Mouse (Mus musculus) right cerebral cortex, postnatal 25 days (tissue): ENCODE results near the gene Map3k11.

Experiments
- DNase-seq: peaks from one replicate; pipeline ENCODE4 v3.0.0; 2022

Map3k11 gene

DNA sequence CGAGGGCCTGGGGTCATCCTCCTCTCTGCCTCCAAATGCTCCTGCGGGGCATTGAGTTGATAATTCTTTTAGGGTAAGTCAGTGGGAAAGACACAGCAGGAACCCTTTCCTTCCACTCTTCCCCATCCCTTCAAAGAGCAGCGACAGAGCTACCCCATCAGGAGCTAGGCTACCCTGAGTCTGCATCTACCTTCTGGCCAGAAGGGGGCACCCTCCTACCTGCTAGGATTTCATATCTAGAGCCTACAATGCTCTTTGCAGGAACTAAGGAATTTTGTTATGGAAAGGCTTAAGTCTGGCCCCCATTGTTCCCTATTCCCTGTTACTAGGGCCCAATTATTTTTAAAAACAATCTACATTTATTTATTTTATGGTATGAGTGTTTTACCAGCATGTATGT is 22.7 kb downstream of the Map3k11 start:
- no peak for DNase-seq

GRCm38 (mm10) chr19:5711907-5712460 is 23.4 kb downstream of the Map3k11 start:
- DNase-seq = no peak

GRCm38 (mm10) chr19:5713255-5713654 is 24.7 kb downstream of the Map3k11 start:
- no peak for DNase-seq

- DNase-seq = no peak
Observed at GRCm38 (mm10) chr19:5713730-5714129, 25.2 kb downstream of the Map3k11 start.

DNA sequence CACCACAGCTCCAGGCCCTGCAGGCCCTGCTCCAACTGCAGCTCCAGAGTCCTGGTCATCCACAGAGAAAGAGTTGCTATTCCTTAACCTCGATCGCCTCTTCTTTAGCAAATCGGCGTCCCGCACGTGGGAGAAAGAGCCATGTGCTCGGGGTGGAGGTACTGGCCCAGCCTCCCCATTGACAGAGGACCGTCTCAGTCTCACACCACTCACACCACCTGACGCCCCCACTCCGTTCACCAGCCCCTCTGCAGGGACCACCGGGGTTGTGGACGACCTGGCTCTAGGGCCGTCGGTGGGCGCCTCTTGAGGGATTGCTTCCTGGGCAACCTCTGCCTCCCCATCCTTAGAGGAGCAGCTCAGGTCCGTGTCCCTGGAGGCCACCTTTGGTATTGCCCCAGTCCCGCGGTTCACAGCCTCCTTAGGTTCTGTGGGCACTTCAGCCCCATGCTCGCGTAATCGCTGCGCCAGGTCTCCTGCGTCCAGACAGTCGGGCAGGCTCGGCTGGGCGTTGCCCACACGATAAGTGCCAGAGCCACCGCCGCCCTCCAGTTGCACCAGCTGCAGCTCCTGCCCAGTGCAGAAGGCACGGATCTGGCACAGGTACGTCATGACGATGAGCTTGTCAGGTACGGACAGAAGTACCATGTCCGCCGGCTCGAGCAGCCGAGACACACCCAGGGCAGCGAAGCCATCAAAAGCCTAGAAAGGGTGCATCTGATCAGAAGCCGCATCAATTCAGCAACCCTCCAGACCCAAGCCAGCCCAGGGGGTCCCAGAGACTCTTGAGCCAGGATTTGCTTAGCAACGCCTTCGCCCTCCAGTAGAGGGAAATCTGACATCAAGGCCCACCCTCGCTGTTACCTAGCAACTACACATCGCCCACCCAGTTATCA is 27.5 kb downstream of the Map3k11 start:
- peak; percentile 60 for DNase-seq

DNA sequence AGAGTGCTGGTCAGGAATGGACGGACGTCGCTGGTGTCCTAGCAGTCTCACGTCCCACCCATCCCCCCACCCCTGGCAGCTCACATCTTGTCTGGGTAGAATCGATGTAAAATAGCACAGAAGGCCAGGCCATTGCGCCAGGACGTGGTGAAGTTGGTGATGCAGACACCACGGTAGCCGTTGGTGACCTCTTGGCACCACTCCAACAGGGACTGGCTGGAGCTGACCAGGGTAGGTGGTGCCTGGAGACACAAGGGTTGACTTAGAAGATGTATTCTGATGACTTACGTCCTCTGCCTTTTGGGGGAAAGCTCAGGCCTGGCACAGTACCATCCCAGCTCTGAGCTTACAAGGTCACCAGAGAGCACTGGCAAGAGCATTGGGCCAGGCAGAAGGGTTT is 28.4 kb downstream of the Map3k11 start:
- no peak for DNase-seq

DNA sequence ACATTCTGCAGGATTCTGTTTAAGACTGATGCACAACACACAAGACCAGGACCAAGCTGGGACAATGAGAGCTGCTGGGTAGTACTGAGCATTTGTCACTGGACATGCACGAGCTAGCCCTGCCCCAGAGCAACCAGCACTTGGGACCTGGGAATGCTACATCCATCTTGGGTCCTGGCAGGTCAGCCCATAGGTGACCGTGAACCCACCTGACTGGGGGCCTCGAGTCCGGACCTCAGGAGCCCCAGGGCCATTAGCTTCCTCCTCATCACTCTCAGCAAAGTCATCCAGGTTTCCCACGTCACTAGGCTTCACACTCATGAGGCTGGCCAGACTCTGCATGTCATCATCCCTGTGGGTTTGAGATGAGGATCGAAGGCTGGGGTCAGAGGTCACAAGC is 32.7 kb downstream of the Map3k11 start:
- DNase-seq = no peak

- no peak for DNase-seq
Observed at GRCm38 (mm10) chr19:5722848-5723425, 34.4 kb downstream of the Map3k11 start.

DNA sequence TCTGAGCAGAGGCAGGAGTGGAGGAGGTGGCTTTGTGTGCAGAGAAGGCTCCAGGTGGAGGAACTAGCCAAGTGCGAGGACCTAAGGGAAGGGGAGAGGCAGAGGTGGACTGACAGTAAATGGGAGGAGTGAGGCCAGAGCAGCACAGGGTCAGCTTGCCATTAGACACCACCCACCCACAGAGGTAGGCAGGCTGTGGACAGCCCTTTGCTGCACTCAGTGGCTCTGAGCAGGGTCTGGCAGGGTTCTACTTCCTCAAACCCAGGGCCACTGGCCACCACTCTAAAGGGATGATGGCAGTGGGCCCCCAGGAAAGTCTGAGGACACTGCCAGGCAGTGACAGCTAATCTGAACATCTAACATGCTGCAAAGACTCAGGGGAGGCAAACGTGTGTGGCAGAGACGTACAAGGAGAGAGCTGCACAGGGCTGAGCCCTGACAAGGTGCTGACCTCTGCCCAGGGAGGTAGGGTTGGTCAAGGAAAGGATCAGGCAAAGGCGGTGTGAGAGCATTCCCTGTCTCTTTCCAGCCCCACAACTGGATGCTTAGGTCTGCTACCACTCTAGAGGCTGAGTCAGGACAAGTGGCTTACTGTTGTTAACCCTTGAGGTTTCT is 35.5 kb downstream of the Map3k11 start:
- DNase-seq = no peak

DNA sequence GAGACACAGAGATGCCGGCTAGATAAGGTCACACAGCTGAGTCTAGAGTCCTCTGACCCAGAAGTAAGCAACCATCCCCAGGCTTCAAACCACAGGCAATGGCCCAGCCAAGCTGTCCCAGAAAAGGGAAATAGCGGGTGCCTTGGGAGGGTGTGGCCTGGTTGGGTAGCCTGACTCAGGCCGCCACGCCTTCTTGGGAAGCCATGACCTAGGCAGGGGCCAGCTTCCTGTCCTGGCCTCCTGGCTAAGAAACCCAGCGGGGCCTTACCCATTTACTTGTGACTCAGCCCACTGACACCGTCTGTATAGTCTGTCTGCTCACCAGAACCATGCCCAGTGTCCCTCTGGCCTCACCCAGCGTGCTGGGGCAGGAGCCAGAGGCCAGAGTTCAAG is 36.0 kb downstream of the Map3k11 start:
- no peak for DNase-seq

- DNase-seq = no peak
Observed at GRCm38 (mm10) chr19:5725029-5725707, 36.6 kb downstream of the Map3k11 start.

- DNase-seq = no peak
Observed at GRCm38 (mm10) chr19:5725767-5726515, 37.4 kb downstream of the Map3k11 start, which contains the start of gene Ehbp1l1. Gene Ehbp1l1 (minus strand): TSS chr19:5726317.

- no peak for DNase-seq
Observed at GRCm38 (mm10) chr19:5726961-5727578, 38.5 kb downstream of the Map3k11 start.

GRCm38 (mm10) chr19:5727701-5728100 is 39.2 kb downstream of the Map3k11 start:
- peak; percentile 75 for DNase-seq

- peak; percentile 66 for DNase-seq
Observed at GRCm38 (mm10) chr19:5728631-5729443, 40.3 kb downstream of the Map3k11 start.

- DNase-seq = peak; percentile 83
Observed at GRCm38 (mm10) chr19:5729444-5729815, 40.9 kb downstream of the Map3k11 start, which contains the start of gene Fam89b. Gene Fam89b (minus strand): TSS chr19:5729653.

- no peak for DNase-seq
Observed at GRCm38 (mm10) chr19:5730314-5731186, 42.0 kb downstream of the Map3k11 start.

DNA sequence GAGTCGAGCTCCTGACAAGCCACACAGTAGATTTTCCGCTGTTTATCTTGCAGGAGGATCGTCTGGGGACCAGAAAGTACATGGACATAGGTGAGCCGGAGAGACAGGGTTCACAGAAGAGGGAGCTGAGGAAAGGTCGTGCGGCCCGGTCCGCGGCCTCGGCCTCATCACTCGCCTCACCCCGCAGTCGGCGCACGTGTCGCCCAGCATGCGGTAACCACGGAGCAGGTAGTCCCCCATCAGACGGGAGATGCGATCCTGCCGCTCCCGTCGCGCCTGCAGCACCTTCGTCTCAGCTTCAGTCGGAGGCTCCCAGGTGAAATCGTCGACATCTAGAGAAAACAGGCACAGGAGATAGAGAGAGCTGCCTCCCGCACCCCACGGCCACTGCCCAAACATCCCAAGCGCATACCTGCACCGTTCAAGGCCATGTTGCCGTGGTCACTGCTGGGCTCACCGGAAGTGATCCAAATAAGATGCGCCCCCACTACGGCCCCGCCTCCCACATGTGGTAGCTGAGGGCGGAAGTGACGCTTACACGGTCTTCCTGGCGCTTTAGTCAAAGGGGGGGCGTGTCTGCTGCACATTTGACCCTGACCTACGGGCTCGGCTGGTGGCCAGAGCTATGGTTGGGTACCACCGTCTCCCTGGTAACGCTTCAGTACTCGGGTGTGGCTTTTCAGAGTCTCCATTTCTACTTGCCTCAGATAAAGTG is 42.9 kb downstream of the Map3k11 start:
- peak; percentile 91 for DNase-seq

- no peak for DNase-seq
Observed at GRCm38 (mm10) chr19:5734325-5734724, 45.8 kb downstream of the Map3k11 start.
